Mouse (Mus musculus) olfactory bulb, adult 2 months (tissue): Measurements from ENCODE around the gene Irgm2.
A peak's percentile ranks its signal among the peaks of the same experiment; 100 is the strongest.

Experiments
- CTCF ChIP-seq: fragments of 200-500 bp; IDR thresholded peaks from 2 replicates; pipeline ENCODE4 v1.5.1; 2012; ENCODE audit warnings: low read depth, mild to moderate bottlenecking, low read length, moderate library complexity; ENCODE audit not compliant: insufficient read depth
- POLR2A ChIP-seq: fragments of 200-500 bp; IDR thresholded peaks from 2 replicates; pipeline ENCODE4 v1.6.1; 2012; ENCODE audit warnings: mild to moderate bottlenecking, low read depth, low read length, moderate library complexity; ENCODE audit not compliant: insufficient read depth

DNA sequence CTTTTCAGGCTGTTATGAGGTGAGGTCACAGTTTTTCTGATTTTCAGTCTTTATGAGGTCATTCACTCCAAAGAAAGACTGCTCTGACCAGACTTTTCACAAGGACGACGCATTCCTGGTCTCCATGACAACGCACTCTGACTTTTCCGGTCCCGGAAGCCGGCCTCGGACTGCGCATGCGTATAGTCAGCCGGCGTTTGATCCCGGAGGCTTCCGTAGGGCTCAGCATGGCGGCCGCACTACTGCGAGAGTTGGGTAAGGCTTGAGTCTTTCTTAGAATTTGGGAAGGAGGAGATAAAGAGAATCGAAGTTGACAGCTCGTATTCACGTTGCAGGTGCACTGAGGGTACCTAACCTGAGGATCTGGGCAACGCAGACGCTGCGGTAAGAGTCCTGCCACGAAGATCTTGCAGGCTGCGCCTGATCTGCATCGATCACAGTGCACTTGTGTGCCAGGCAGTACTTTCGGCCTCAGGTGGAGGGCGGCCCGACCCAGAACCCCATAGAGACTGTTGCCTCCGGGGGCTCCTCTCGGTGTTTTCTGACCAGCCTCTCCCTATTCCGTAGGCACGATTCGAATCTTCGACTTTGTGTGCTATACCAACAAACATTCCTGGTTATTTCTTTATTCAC lies 27.8 kb upstream of the Irgm2 start, which contains the start of gene Mrpl22:
- TF ChIP-seq CTCF (no peak), POLR2A (peak; percentile 47; the same call in 1 of the 2 replicates)
